Mouse (Mus musculus): Measurements from ENCODE around the gene Ap5b1. TPM values are rescaled to one million over a fixed set of nuclear protein-coding genes. Genes with fewer than 3 reads are reported as not detected.

Gene Ap5b1
- polyA plus RNA-seq, 1 experiment = 12.4 TPM

DNA sequence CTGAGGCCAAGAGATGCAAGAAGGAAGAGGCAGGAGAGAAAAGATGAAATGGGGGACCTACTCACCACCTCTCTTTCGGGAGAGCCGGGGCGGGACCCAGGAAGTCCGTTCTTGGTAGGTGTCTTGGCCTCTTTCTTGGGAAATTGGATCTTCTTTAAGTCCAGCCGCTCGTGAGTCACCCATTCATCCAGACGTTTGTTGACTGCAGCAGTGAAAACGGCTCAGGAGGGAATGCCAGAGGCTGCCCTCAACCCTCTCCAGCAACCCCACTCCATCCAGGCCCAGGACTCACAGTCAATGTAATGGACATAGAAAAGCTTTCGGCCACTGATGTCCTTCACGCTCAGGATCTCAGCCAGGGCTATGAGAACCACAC lies 41.3 kb downstream of the Ap5b1 start:
- peaks cover 2% of the 10 kb centered on the region; the same call in 1 of the 2 replicates for H3K4me1 ChIP-seq (ENCODE audit: control insufficient read depth, insufficient read depth, low read length)
- H3K4me3 ChIP-seq (replicated peaks; ENCODE audit: control insufficient read depth, low read depth, low read length) = peak overlapping the region; percentile 75
- 56% methylated on average over 10 of the region's 10 CpGs for WGBS
- no peak for TF ChIP-seq CTCF (IDR thresholded peaks at IDR 0.05; ENCODE audit: control insufficient read depth, insufficient read depth, low read length)
- no peak for TF ChIP-seq POLR2A (IDR thresholded peaks at IDR 0.05; ENCODE audit: borderline replicate concordance, control insufficient read depth, low read depth, low read length)
- peak overlapping the region; percentile 81 for H3K27ac ChIP-seq (ENCODE audit: control insufficient read depth, insufficient read depth, low read depth, low read length, poor library complexity)

DNA sequence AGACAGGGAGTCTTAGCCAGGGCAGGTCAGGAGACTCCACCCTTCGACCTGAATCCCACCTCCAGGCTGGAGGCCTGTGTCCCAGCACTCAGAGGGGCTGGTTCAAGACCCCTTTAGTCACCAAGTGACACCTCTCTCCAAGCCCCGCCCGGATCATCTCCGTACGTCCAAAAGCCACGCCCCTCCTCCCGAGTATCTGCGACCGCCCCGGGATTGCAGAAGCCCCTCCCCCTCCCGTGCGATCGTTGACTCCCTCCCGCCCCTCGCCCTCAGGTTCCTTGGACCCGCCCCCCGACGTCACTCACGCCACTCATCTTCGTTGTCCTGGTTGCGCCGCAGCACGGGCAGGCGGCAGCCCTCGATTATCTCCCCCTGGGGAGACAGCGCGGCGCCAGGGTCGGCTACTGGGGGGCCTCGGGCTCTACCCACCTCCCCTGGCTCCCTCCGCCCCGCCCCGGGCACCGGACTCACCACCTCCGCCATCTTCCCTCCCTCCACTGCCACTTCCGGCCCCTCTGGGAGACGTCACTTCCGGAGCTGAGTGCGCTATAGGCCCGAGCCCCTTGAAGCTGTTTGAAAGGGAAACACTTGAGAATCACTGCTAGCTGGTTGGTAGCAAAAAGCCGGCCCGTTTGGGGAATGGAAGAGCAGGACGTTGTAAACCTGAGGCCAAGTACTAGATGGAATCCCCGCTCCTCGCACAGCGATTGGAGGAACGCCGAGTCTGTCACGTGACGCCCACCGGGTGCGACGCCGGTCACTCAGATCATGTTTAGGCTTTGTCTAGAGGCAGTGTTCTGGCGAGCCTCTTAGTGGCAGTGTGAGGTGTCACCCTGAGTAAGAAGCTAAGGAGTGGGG lies 42.0 kb downstream of the Ap5b1 start, which contains the start of gene Kat5:
TSS of gene Kat5 (minus strand) at position 691 of the 858 bp plus-strand sequence.
- peaks cover 2% of the 10 kb centered on the region; the same call in 1 of the 2 replicates for H3K4me1 ChIP-seq (ENCODE audit: control insufficient read depth, insufficient read depth, low read length)
- WGBS = 2% methylated on average over 55 of the region's 55 CpGs

DNA sequence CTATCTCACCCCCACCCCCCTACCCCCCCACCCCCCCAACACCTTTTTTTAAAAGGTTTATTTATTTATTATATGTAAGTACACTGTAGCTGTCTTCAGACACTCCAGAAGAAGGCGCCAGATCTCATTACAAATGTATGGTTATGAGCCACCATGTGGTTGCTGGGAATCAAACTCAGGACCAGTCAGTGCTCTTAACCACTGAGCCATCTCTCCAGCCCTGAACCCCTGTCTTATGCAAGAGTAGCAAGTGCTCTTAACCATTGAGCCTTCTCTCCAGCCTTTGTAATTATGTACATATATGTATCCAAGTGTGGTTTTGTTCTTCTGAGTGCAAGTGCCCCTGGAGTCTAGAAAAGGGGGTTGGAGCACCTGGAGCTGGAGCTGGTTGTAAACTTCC lies 44.1 kb downstream of the Ap5b1 start:
- TF ChIP-seq POLR2A (IDR thresholded peaks at IDR 0.05; ENCODE audit: borderline replicate concordance, control insufficient read depth, low read depth, low read length) (no peak), CTCF (IDR thresholded peaks at IDR 0.05; ENCODE audit: control insufficient read depth, insufficient read depth, low read length) (no peak)
- Histone ChIP-seq H3K27ac (ENCODE audit: control insufficient read depth, insufficient read depth, low read depth, low read length, poor library complexity) (no peak overlapping the region), H3K4me3 (replicated peaks; ENCODE audit: control insufficient read depth, low read depth, low read length) (no peak overlapping the region), H3K4me1 (ENCODE audit: control insufficient read depth, insufficient read depth, low read length) (peaks cover 2% of the 10 kb centered on the region; the same call in 1 of the 2 replicates)
- 88% methylated on average over 1 of the region's 1 CpGs for WGBS

More for the DNA sequence above, 42.0 kb downstream of the Ap5b1 start, which contains the start of gene Kat5:
- peak; percentile 57; the same call in 1 of the 2 replicates for TF ChIP-seq POLR2A (IDR thresholded peaks at IDR 0.05; ENCODE audit: borderline replicate concordance, control insufficient read depth, low read depth, low read length)
- no peak for TF ChIP-seq CTCF (IDR thresholded peaks at IDR 0.05; ENCODE audit: control insufficient read depth, insufficient read depth, low read length)
- Histone ChIP-seq H3K27ac (ENCODE audit: control insufficient read depth, insufficient read depth, low read depth, low read length, poor library complexity) (peak within 1 kb of the TSS; percentile 81), H3K4me3 (replicated peaks; ENCODE audit: control insufficient read depth, low read depth, low read length) (peak within 1 kb of the TSS; percentile 75)

DNA sequence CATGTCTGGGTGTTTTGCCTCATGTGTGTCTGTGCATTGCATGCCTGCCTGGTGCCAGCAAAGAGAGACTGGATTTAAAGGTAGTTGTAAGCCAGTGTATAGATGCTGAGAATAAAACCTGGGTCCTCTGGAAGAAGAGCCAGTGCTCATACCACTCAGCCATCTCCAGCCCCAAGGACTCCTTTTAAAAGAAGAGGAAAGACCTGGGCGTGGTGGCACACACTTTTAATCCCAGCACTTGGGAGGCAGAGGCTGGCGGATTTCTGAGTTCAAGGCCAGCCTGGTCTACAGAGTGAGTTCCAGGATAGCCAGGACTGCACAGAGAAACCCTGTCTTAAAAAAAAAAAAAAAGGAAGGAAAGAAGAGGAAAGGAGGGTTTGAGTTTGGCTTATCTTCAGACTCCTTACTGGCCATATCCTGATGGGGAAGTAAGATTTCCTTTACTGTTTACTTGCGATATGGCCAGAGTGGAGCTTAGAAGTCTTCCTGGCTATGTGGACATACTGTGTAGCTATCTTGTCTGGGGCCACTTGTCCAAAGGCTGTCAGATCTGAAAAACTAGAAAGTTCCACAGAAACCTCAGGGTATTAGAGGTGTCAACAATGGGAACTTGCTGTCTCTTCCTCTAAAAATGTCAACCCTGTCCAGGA lies 45.1 kb downstream of the Ap5b1 start:
- TF ChIP-seq POLR2A (IDR thresholded peaks at IDR 0.05; ENCODE audit: borderline replicate concordance, control insufficient read depth, low read depth, low read length) = no peak
- TF ChIP-seq CTCF (IDR thresholded peaks at IDR 0.05; ENCODE audit: control insufficient read depth, insufficient read depth, low read length) = no peak
- Histone ChIP-seq H3K4me3 (replicated peaks; ENCODE audit: control insufficient read depth, low read depth, low read length) (no peak overlapping the region), H3K4me1 (ENCODE audit: control insufficient read depth, insufficient read depth, low read length) (peaks cover 2% of the 10 kb centered on the region; the same call in 1 of the 2 replicates), H3K27ac (ENCODE audit: control insufficient read depth, insufficient read depth, low read depth, low read length, poor library complexity) (no peak overlapping the region)
- WGBS = 29% methylated on average over 3 of the region's 3 CpGs

DNA sequence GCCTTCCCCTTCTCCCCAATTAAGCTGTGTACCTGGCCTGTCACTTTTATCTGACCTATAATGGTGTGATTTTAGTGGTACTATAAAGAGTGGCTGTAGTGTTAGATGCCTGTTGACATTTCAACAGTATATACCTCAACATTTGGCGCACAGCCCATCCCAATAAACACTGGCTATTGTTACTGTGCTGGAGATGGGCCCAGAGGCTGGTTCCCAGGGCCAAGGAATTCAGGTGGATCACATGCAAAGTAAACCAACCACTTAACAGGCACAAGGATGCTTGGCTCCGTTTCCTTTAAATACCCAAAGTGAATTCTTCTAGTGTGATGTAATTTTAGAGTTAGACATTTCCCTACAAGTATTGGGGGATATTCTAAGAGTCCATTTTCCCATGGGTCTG lies 47.1 kb downstream of the Ap5b1 start:
- Histone ChIP-seq H3K4me1 (ENCODE audit: control insufficient read depth, insufficient read depth, low read length) (peaks cover 2% of the 10 kb centered on the region; the same call in 1 of the 2 replicates), H3K27ac (ENCODE audit: control insufficient read depth, insufficient read depth, low read depth, low read length, poor library complexity) (no peak overlapping the region), H3K4me3 (replicated peaks; ENCODE audit: control insufficient read depth, low read depth, low read length) (no peak overlapping the region)
- 91% methylated on average over 2 of the region's 2 CpGs for WGBS
- TF ChIP-seq CTCF (IDR thresholded peaks at IDR 0.05; ENCODE audit: control insufficient read depth, insufficient read depth, low read length) = no peak
- no peak for TF ChIP-seq POLR2A (IDR thresholded peaks at IDR 0.05; ENCODE audit: borderline replicate concordance, control insufficient read depth, low read depth, low read length)

DNA sequence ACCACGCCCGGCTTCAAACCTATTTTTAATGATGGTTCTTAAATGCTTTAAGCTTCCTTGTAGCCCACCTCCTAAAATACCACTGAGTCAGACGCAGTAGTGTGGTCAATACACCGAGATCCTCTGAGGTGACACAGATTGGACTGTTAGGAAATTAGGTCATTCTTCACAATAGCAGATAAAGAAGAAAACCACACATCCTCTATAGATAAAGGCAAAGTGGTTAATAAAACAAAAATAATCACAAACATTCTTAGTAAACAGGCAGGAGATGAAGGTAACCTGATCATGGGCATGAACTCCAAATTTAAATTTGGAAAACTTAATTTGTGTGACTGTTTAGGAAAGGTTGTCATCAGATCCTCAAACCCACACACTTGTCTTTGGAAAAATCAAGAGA lies 52.2 kb downstream of the Ap5b1 start:
- Histone ChIP-seq H3K4me1 (ENCODE audit: control insufficient read depth, insufficient read depth, low read length) (peaks cover 2% of the 10 kb centered on the region; the same call in 1 of the 2 replicates), H3K27ac (ENCODE audit: control insufficient read depth, insufficient read depth, low read depth, low read length, poor library complexity) (no peak overlapping the region), H3K4me3 (replicated peaks; ENCODE audit: control insufficient read depth, low read depth, low read length) (no peak overlapping the region)
- 53% methylated on average over 4 of the region's 4 CpGs for WGBS
- TF ChIP-seq POLR2A (IDR thresholded peaks at IDR 0.05; ENCODE audit: borderline replicate concordance, control insufficient read depth, low read depth, low read length) = no peak
- no peak for TF ChIP-seq CTCF (IDR thresholded peaks at IDR 0.05; ENCODE audit: control insufficient read depth, insufficient read depth, low read length)

Other genes starting within 250 kb of the Ap5b1 start
- gene Catsper1, start 232.3 kb upstream of the Ap5b1 start, polyA plus RNA-seq (2011; ENCODE audit: insufficient read depth, insufficient read length, low replicate concordance, missing spikeins) = not detected in 2 replicates
- not detected in 2 replicates for gene Cst6, start 218.5 kb upstream of the Ap5b1 start, polyA plus RNA-seq (2011; ENCODE audit: insufficient read depth, insufficient read length, low replicate concordance, missing spikeins)
- 26.5 and 37.8 TPM in 2 replicates for gene Eif1ad, start 201.3 kb upstream of the Ap5b1 start, polyA plus RNA-seq (2011; ENCODE audit: insufficient read depth, insufficient read length, low replicate concordance, missing spikeins)
- gene Banf1, start 200.9 kb upstream of the Ap5b1 start, polyA plus RNA-seq (2011; ENCODE audit: insufficient read depth, insufficient read length, low replicate concordance, missing spikeins) = 117 and 121 TPM in 2 replicates
- 161 and 213 TPM in 2 replicates for gene Sart1, start 179.3 kb upstream of the Ap5b1 start, polyA plus RNA-seq (2011; ENCODE audit: insufficient read depth, insufficient read length, low replicate concordance, missing spikeins)
- not detected in 2 replicates for gene Tsga10ip, start 165.5 kb upstream of the Ap5b1 start, polyA plus RNA-seq (2011; ENCODE audit: insufficient read depth, insufficient read length, low replicate concordance, missing spikeins)
- 169 and 195 TPM in 2 replicates for gene Drap1, start 143.0 kb upstream of the Ap5b1 start, polyA plus RNA-seq (2011; ENCODE audit: insufficient read depth, insufficient read length, low replicate concordance, missing spikeins)
- 7.0 and 21.5 TPM in 2 replicates for gene AI837181, start 142.9 kb upstream of the Ap5b1 start, polyA plus RNA-seq (2011; ENCODE audit: insufficient read depth, insufficient read length, low replicate concordance, missing spikeins)
- not detected in 2 replicates for gene Fosl1, start 120.5 kb upstream of the Ap5b1 start, polyA plus RNA-seq (2011; ENCODE audit: insufficient read depth, insufficient read length, low replicate concordance, missing spikeins)
- 4.3 and 8.0 TPM in 2 replicates for gene Ccdc85b, start 110.1 kb upstream of the Ap5b1 start, polyA plus RNA-seq (2011; ENCODE audit: insufficient read depth, insufficient read length, low replicate concordance, missing spikeins)
- 76.0 and 88.6 TPM in 2 replicates for gene Fibp, start 107.4 kb upstream of the Ap5b1 start, polyA plus RNA-seq (2011; ENCODE audit: insufficient read depth, insufficient read length, low replicate concordance, missing spikeins)
- gene Ctsw, start 99.5 kb upstream of the Ap5b1 start, polyA plus RNA-seq (2011; ENCODE audit: insufficient read depth, insufficient read length, low replicate concordance, missing spikeins) = 9.5 and 20.6 TPM in 2 replicates
- gene Efemp2, start 94.1 kb upstream of the Ap5b1 start, polyA plus RNA-seq (2011; ENCODE audit: insufficient read depth, insufficient read length, low replicate concordance, missing spikeins) = 229 and 236 TPM in 2 replicates
- gene Mus81, start 79.6 kb upstream of the Ap5b1 start, polyA plus RNA-seq (2011; ENCODE audit: insufficient read depth, insufficient read length, low replicate concordance, missing spikeins) = 43.1 and 55.9 TPM in 2 replicates
- 441 and 478 TPM in 2 replicates for gene Cfl1, start 77.6 kb upstream of the Ap5b1 start, polyA plus RNA-seq (2011; ENCODE audit: insufficient read depth, insufficient read length, low replicate concordance, missing spikeins)
- gene 1700020D05Rik, start 64.2 kb upstream of the Ap5b1 start, polyA plus RNA-seq (2011; ENCODE audit: insufficient read depth, insufficient read length, low replicate concordance, missing spikeins) = 4.0 and 4.8 TPM in 2 replicates
- gene Snx32, start 57.5 kb upstream of the Ap5b1 start, polyA plus RNA-seq (2011; ENCODE audit: insufficient read depth, insufficient read length, low replicate concordance, missing spikeins) = 15.6 and 32.5 TPM in 2 replicates
- gene Ovol1, start 7.4 kb upstream of the Ap5b1 start, polyA plus RNA-seq (2011; ENCODE audit: insufficient read depth, insufficient read length, low replicate concordance, missing spikeins) = not detected in 2 replicates
- gene Rnaseh2c, start 33.8 kb downstream of the Ap5b1 start, polyA plus RNA-seq (2011; ENCODE audit: insufficient read depth, insufficient read length, low replicate concordance, missing spikeins) = 68.6 and 132 TPM in 2 replicates
- gene Kat5, start 42.2 kb downstream of the Ap5b1 start, polyA plus RNA-seq (2011; ENCODE audit: insufficient read depth, insufficient read length, low replicate concordance, missing spikeins) = 41.5 and 87.3 TPM in 2 replicates
- 17.3 and 36.3 TPM in 2 replicates for gene Rela, start 69.5 kb downstream of the Ap5b1 start, polyA plus RNA-seq (2011; ENCODE audit: insufficient read depth, insufficient read length, low replicate concordance, missing spikeins)
- gene Sipa1, start 95.7 kb downstream of the Ap5b1 start, polyA plus RNA-seq (2011; ENCODE audit: insufficient read depth, insufficient read length, low replicate concordance, missing spikeins) = 72.2 and 101 TPM in 2 replicates
- 26.8 and 60.5 TPM in 2 replicates for gene Map3k11, start 120.7 kb downstream of the Ap5b1 start, polyA plus RNA-seq (2011; ENCODE audit: insufficient read depth, insufficient read length, low replicate concordance, missing spikeins)
- 43.5 and 99.7 TPM in 2 replicates for gene Pcnx3, start 120.9 kb downstream of the Ap5b1 start, polyA plus RNA-seq (2011; ENCODE audit: insufficient read depth, insufficient read length, low replicate concordance, missing spikeins)
- not detected in 2 replicates for gene Kcnk7, start 136.3 kb downstream of the Ap5b1 start, polyA plus RNA-seq (2011; ENCODE audit: insufficient read depth, insufficient read length, low replicate concordance, missing spikeins)
- 130 and 224 TPM in 2 replicates for gene Ehbp1l1, start 158.3 kb downstream of the Ap5b1 start, polyA plus RNA-seq (2011; ENCODE audit: insufficient read depth, insufficient read length, low replicate concordance, missing spikeins)
- gene Fam89b, start 161.6 kb downstream of the Ap5b1 start, polyA plus RNA-seq (2011; ENCODE audit: insufficient read depth, insufficient read length, low replicate concordance, missing spikeins) = 33.5 and 37.8 TPM in 2 replicates
- gene Ltbp3, start 172.9 kb downstream of the Ap5b1 start, polyA plus RNA-seq (2011; ENCODE audit: insufficient read depth, insufficient read length, low replicate concordance, missing spikeins) = 10.5 and 13.4 TPM in 2 replicates
- gene Scyl1, start 203.4 kb downstream of the Ap5b1 start, polyA plus RNA-seq (2011; ENCODE audit: insufficient read depth, insufficient read length, low replicate concordance, missing spikeins) = 26.8 and 38.8 TPM in 2 replicates